Mouse (Mus musculus) brown adipose tissue, adult 24 weeks (tissue): Measurements from ENCODE around the gene Nes. TPM values are rescaled to one million over a fixed set of nuclear protein-coding genes. Genes with fewer than 3 reads are reported as not detected.

Experiments
- H3K27ac ChIP-seq: fragments of 200-500 bp; replicated peaks from 2 replicates; pipeline ENCODE4 v1.5.1; 2012; ENCODE audit warnings: low read depth, mild to moderate bottlenecking, low read length
- H3K4me1 ChIP-seq: fragments of 200-500 bp; 2 replicates; pipeline ENCODE4 v1.6.1; 2012; ENCODE audit warnings: low read length, mixed read lengths; ENCODE audit not compliant: control insufficient read depth, insufficient read depth, insufficient read length
- H3K4me3 ChIP-seq: fragments of 200-500 bp; 2 replicates; pipeline ENCODE4 v1.5.1; 2012; ENCODE audit warnings: low read depth, mild to moderate bottlenecking, low read length, moderate library complexity; ENCODE audit not compliant: insufficient read depth
- polyA plus RNA-seq: library from polyadenylated mRNA; stranded (reverse); fragments of >200 nt; gene quantifications from 2 replicates; pipeline ENCODE4 v1.2.4, GENCODE M21; 2012; ENCODE audit not compliant: missing spikeins, insufficient read depth, insufficient read length

The Nes gene
- polyA plus RNA-seq, 1 experiment, result 8.4 TPM

DNA sequence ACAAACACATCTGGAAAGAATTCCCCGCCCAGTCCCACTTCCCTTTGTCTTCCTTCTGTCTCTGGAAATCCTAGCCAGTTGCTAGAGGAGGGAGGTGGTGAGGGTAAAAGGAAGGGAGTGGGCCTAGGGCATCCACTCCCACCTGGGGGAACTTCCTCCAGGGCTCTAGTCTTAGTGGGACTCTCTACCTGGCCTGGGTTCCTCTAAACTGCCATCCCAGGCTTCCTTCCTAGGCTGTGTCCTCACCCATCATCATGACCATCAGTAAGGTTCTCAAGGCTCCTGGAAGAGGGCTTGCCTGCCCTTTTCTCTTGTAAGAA is 24.4 kb upstream of the Nes start:
- Histone ChIP-seq H3K27ac (no peak overlapping the region), H3K4me3 (no peak overlapping the region), H3K4me1 (no peaks in the 10 kb centered on the region; the same call in 1 of the 2 replicates)

DNA sequence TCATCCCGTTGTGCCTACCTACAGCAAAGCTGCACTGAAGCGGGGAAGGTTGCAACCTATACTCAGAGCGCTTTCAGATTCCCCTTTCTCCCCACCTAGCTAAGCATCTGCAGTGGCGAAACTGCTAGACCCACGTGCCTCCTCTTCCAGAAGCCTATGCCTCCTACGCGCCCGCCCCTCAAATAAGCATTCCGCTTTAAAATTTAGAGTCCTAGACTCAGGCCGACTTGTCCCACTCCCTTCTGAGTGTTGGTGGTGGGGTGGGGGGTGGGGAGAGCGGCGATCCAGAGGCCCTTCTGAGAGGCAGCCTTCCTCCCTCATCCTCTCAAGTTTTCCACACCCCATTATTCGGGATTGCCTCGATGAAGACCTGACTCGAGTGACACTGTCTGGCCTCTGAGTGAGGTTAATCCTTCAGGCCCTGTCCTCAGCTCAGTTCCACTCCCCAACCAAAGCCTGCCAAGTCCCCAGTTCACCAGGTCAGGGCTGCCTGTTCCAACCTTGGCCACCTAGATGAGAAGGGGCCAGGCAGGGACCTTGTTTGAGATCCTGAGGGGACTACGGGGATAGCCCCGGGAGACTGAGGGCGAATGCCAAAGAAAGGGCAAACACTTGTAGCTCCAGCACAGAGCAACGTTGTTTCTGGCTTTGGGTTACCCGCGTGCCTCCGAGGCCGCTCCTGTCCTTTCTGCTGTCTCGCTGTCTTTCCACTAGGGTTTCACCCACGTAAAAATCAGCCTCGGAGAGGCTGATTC is 23.6 kb upstream of the Nes start:
- no peak overlapping the region for H3K27ac ChIP-seq
- no peaks in the 10 kb centered on the region; the same call in 1 of the 2 replicates for H3K4me1 ChIP-seq
- no peak overlapping the region for H3K4me3 ChIP-seq

- H3K4me1 ChIP-seq, result no peaks in the 10 kb centered on the region; the same call in 1 of the 2 replicates
- H3K4me3 ChIP-seq, result no peak overlapping the region
- H3K27ac ChIP-seq, result no peak overlapping the region
Measured at GRCm38 (mm10) chr3:87947811-87948199, 23.1 kb upstream of the Nes start.

GRCm38 (mm10) chr3:87948378-87949265 is 22.3 kb upstream of the Nes start, which contains the start of gene Crabp2:
TSS of gene Crabp2 (plus strand) at chr3:87948666.
- Histone ChIP-seq H3K4me3 (no peak within 1 kb of the TSS), H3K27ac (no peak within 1 kb of the TSS), H3K4me1 (no peaks in the 10 kb centered on the region; the same call in 1 of the 2 replicates)

DNA sequence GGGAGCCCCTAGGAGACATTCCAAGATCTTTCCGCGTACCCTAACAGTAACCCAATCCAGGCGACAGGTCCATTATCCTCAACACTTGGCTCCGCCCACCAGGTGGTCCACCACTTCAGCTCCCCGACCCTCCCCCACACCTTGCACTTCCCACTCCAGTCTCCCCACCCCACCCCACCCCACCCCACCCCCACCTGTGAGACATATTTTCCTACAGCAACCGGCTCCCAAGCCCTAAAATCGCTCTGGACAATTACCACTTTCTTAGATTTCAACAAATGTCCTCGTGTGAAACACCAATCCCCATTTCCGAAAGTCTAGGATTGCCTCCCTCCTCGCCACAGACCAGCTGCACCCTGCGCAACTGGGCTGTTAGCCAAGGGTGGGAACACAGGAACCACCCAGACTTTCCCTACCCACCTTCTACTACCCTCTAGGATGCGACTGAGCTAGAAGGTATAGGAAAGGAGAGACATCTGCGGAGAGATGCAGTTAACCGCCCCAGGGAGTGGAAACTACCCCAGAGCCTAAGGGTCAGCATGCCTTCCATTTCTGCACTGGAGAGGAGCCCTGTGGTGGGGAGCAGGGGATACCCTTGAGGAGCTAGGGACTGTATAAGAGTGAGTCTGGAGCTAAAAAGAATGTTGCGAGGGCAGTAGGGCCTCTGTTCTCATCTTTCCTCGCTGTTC is 21.5 kb upstream of the Nes start:
- Histone ChIP-seq H3K4me3 (no peak overlapping the region), H3K4me1 (no peaks in the 10 kb centered on the region; the same call in 1 of the 2 replicates), H3K27ac (no peak overlapping the region)

- H3K4me1 ChIP-seq, result no peaks in the 10 kb centered on the region; the same call in 1 of the 2 replicates
- no peak overlapping the region for H3K4me3 ChIP-seq
- no peak overlapping the region for H3K27ac ChIP-seq
Measured at GRCm38 (mm10) chr3:87949955-87950515, 20.8 kb upstream of the Nes start.

DNA sequence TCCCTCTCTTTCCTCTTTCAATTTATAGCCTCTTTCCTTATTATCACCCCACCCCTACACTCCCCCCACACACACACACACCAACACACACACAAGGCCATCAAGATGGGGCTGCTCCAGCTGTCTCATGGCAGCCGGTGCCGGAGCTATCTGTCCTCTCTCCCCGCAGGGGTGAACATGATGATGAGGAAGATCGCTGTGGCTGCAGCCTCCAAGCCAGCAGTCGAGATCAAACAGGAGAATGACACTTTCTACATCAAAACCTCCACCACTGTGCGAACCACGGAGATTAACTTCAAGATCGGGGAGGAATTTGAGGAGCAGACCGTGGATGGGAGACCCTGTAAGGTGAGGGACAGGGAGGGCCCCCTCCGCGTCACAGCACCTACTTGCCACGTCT is 18.9 kb upstream of the Nes start:
- Histone ChIP-seq H3K27ac (no peak overlapping the region), H3K4me3 (no peak overlapping the region), H3K4me1 (no peaks in the 10 kb centered on the region; the same call in 1 of the 2 replicates)

GRCm38 (mm10) chr3:87952440-87952839 is 18.4 kb upstream of the Nes start:
- no peaks in the 10 kb centered on the region; the same call in 1 of the 2 replicates for H3K4me1 ChIP-seq
- H3K27ac ChIP-seq, result no peak overlapping the region
- H3K4me3 ChIP-seq, result no peak overlapping the region

- Histone ChIP-seq H3K4me1 (no peaks in the 10 kb centered on the region), H3K4me3 (no peak overlapping the region), H3K27ac (no peak overlapping the region)
Measured at GRCm38 (mm10) chr3:87958056-87958455, 12.8 kb upstream of the Nes start.

DNA sequence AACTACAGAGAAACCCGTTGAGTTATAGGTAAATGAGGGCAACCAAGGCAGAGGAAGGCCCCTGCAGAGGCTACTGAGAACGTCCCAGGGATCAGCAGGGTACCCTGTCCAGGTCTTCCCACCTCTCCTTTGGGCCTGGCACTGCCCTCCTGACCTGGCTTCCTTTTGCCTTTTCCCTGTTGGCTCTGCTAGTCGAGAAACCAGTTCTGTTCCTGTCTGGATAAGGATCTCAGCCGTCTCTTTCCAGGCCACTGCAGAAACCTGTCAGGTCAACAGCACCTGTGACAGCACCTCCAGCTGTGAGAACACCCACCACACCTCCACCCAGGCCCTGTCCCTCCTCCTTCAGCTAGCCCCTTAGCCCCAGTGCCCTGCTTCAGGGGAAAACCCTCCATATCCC is 12.4 kb upstream of the Nes start:
- H3K4me3 ChIP-seq, result no peak overlapping the region
- no peak overlapping the region for H3K27ac ChIP-seq
- no peaks in the 10 kb centered on the region for H3K4me1 ChIP-seq

- Histone ChIP-seq H3K27ac (no peak overlapping the region), H3K4me3 (no peak overlapping the region), H3K4me1 (no peaks in the 10 kb centered on the region)
Measured at GRCm38 (mm10) chr3:87958967-87959366, 11.9 kb upstream of the Nes start.

- H3K27ac ChIP-seq, result no peak overlapping the region
- H3K4me1 ChIP-seq, result no peaks in the 10 kb centered on the region
- H3K4me3 ChIP-seq, result no peak overlapping the region
Measured at GRCm38 (mm10) chr3:87959371-87959770, 11.5 kb upstream of the Nes start.

DNA sequence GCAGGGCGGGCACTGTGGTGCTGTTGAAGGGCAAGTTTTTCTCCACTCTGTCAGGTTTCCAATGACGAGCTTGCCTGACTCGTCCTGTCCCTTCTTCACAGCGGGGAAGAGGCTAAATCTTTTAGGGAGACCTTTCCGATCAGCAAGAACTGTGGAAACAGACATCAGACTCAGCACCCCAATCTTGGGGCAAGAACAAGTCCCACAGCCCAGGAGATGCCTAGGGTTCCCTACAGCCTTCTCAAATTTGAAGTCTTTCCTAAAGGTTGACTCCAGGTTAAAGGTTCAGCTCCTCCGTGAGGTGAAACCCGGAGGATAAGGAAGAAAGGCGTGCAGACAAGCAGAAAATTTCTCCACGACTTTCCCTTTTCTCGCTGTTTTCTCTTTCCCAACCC is 10.7 kb upstream of the Nes start:
- Histone ChIP-seq H3K4me1 (no peaks in the 10 kb centered on the region), H3K4me3 (peak overlapping the region; percentile 57), H3K27ac (no peak overlapping the region)

DNA sequence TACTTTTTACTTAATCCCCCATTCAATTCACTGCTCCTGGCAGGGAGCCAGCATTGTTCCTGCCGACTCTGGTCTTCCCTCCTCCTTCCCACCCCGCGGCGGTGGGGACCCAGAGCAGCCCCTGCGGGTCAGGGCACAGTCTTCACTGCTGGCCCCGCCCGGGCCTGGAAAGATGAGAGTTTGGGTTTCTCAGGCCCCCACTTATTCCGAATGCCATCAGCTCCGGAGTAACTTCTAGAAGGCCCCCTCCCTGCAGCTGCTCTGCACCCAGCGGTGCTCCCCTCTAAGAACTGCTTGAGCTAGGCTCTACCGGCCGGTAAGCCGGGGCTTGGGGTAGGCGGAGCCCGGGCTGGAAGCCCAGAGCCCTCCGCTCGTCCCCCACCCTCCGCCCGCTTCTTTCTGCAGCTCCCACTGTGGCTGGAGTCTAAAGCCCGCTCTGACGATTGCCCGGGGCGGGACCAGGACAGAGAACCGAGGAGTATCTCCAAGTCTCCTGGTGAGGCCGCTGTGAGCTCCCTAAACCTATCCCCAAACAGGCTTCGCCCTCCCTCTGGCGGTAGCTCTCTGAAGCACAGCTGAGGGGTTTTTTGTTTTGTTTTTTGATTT is 10.2 kb upstream of the Nes start:
- no peaks in the 10 kb centered on the region for H3K4me1 ChIP-seq
- no peak overlapping the region for H3K27ac ChIP-seq
- peak overlapping the region; percentile 57 for H3K4me3 ChIP-seq
